Mouse (Mus musculus): ENCODE data around the gene Rala. TPM values are rescaled to one million over a fixed set of nuclear protein-coding genes. Genes with fewer than 3 reads are reported as not detected.

The Rala gene
- polyA plus RNA-seq, 1 experiment from 2014 or later, result 239 TPM

- no peaks in the 10 kb centered on the region for H3K9me3 ChIP-seq (replicated peaks)
- H3K9ac ChIP-seq (replicated peaks), result no peak overlapping the region
- H3K27me3 ChIP-seq (replicated peaks), result no peaks in the 10 kb centered on the region
- no peaks in the 10 kb centered on the region for H3K36me3 ChIP-seq
- 85% methylated on average over 7 of the region's 7 CpGs for WGBS
- no peak for ATAC-seq (ENCODE audit: low FRiP score)
- H3K27ac ChIP-seq (replicated peaks), result no peak overlapping the region
- H3K4me3 ChIP-seq (replicated peaks), result no peak overlapping the region
- H3K4me2 ChIP-seq, result no peak overlapping the region
- 0 out of 2 replicates have a peak, but pooled peaks cover 4% of the 10 kb centered on the region for H3K4me1 ChIP-seq
Measured at GRCm38 (mm10) chr13:17836808-17837207, 107.2 kb downstream of the Rala start.

- H3K4me1 ChIP-seq, result 0 out of 2 replicates have a peak, but pooled peaks cover 4% of the 10 kb centered on the region
- no peak overlapping the region for H3K4me3 ChIP-seq (replicated peaks)
- H3K27me3 ChIP-seq (replicated peaks), result no peaks in the 10 kb centered on the region
- no peak overlapping the region for H3K4me2 ChIP-seq
- no peaks in the 10 kb centered on the region for H3K9me3 ChIP-seq (replicated peaks)
- no peak overlapping the region for H3K27ac ChIP-seq (replicated peaks)
- H3K36me3 ChIP-seq, result no peaks in the 10 kb centered on the region
- 66% methylated on average over 3 of the region's 3 CpGs for WGBS
- no peak for ATAC-seq (ENCODE audit: low FRiP score)
- H3K9ac ChIP-seq (replicated peaks), result no peak overlapping the region
Measured at GRCm38 (mm10) chr13:17832940-17833339, 111.1 kb downstream of the Rala start.

Other genes starting within 250 kb of the Rala start
- gene Mplkip, start 249.0 kb downstream of the Rala start, polyA plus RNA-seq (2015; fragmentation: Nextera tagmentation; extraction: Ambion mirVana), result 41.2 and 44.6 TPM in 2 replicates
- gene Sugct, start 248.7 kb downstream of the Rala start, polyA plus RNA-seq (2015; fragmentation: Nextera tagmentation; extraction: Ambion mirVana), result 2.8 and 3.5 TPM in 2 replicates
- 16.4 and 16.5 TPM in 2 replicates for gene Cdk13, start 139.1 kb downstream of the Rala start, polyA plus RNA-seq (2015; fragmentation: Nextera tagmentation; extraction: Ambion mirVana)
- gene Yae1d1, start 49.1 kb upstream of the Rala start, polyA plus RNA-seq (2015; fragmentation: Nextera tagmentation; extraction: Ambion mirVana), result 78.4 and 80.5 TPM in 2 replicates

Measured in neural tube, embryonic 15.5 days (tissue).